Mouse (Mus musculus): ENCODE results near the gene Tiam1. TPM values are rescaled to one million over a fixed set of nuclear protein-coding genes. Genes with fewer than 3 reads are reported as not detected.
A peak's percentile ranks its signal among the peaks of the same experiment; 100 is the strongest.

Gene Tiam1
- polyA plus RNA-seq, 1 experiment from 2014 or later: 23.6 TPM

DNA sequence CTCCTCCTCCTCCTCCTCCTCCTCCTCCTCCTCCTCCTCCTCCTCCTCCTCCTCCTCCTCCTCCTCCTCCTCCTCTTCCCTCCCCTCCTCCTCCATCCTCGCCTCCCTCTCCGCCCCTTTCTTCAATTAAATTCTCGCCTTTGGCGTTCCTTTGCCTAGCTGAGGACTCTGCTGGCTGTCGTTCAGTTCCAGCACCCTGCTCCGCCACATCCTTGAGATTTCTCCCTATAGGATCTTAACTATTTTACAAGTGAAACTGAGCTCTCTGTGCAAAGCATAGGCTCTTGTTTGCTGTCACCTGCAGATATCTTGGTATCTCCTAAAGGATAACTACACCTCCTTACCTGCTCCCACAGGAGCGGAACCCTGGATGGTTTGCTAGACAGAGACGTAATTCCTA is 182.7 kb downstream of the Tiam1 start:
- no peak for ATAC-seq (ENCODE audit: low FRiP score)
- 27% methylated on average over 6 of the region's 8 CpGs for WGBS
- peak overlapping the region; percentile 79 for H3K4me2 ChIP-seq
- no peaks in the 10 kb centered on the region for H3K9me3 ChIP-seq (replicated peaks)
- H3K4me1 ChIP-seq: peaks cover 30% of the 10 kb centered on the region
- no peak overlapping the region for H3K9ac ChIP-seq (replicated peaks)
- H3K27ac ChIP-seq (replicated peaks): no peak overlapping the region
- no peaks in the 10 kb centered on the region for H3K36me3 ChIP-seq
- peak overlapping the region; percentile 40 for H3K4me3 ChIP-seq (replicated peaks)
- peaks cover 3% of the 10 kb centered on the region; the same call in 1 of the 2 replicates for H3K27me3 ChIP-seq (replicated peaks)

DNA sequence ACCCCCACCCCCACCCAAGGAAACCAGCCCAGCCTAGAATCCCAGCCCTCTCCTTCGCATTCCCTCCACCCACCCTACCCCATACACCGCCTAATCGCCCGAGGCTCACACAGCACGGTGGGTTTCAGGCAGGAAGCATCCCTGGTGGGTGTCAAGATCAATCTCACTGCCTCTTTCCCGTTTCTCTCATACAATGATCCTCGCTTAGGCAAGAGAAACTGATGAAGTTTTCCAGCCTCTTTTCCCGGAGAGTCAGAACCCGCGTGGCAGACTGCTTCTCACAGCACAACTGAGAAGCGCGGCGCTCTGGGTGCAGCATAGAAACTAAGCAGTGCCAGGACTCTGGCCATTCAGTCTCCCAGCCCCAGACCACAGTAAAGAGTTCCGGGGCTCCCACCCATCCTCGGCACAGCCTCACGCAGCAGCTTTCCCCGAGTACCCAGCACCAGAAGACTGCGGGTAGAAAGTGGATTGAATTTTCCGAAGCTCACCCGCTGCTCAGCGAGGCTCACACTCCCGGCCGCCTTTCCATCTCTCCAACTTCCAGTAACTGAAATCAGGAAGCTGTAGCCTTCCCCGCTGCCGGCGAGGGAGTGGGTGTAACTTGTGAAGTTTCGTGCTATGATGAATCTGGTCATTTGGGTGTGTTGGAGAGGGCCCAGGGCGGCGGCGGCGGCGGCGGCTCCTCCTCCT is 183.2 kb downstream of the Tiam1 start:
- Histone ChIP-seq H3K27me3 (replicated peaks) (peaks cover 3% of the 10 kb centered on the region; the same call in 1 of the 2 replicates), H3K4me2 (peak overlapping the region; percentile 79), H3K36me3 (no peaks in the 10 kb centered on the region), H3K4me1 (peaks cover 30% of the 10 kb centered on the region), H3K4me3 (replicated peaks) (peak overlapping the region; percentile 40), H3K9me3 (replicated peaks) (no peaks in the 10 kb centered on the region), H3K9ac (replicated peaks) (peak overlapping the region; percentile 33), H3K27ac (replicated peaks) (0 out of 2 replicates have a peak overlapping the region, but pooled peaks have one; percentile 33)
- under 1% methylated on average over 33 of the region's 33 CpGs for WGBS
- peak; percentile 67 for ATAC-seq (ENCODE audit: low FRiP score)

DNA sequence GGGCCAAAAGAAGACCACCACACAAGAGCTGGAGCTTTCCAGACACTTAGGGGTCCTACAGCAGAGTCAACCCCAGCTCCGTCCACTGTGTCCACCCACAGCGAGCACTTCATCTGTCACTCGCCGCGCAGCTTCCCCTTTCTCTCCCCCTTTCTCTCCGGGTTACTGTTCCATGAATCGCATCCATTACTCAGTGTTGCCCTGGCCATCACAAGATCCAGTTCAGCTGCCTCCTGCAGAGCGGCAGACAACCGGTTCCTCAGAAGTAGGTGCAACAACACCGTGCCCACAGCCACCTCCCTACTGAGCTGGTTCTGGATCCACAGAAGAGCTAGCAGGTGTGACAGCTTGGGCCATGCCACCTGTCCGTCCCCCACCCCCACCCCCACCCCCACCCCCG is 184.6 kb downstream of the Tiam1 start:
- ATAC-seq (ENCODE audit: low FRiP score): no peak
- Histone ChIP-seq H3K27ac (replicated peaks) (no peak overlapping the region), H3K4me2 (0 out of 2 replicates have a peak overlapping the region, but pooled peaks have one; percentile 6), H3K27me3 (replicated peaks) (peaks cover 3% of the 10 kb centered on the region; the same call in 1 of the 2 replicates), H3K9me3 (replicated peaks) (no peaks in the 10 kb centered on the region), H3K36me3 (no peaks in the 10 kb centered on the region), H3K9ac (replicated peaks) (no peak overlapping the region), H3K4me1 (peaks cover 30% of the 10 kb centered on the region), H3K4me3 (replicated peaks) (no peak overlapping the region)
- 36% methylated on average over 12 of the region's 12 CpGs for WGBS

DNA sequence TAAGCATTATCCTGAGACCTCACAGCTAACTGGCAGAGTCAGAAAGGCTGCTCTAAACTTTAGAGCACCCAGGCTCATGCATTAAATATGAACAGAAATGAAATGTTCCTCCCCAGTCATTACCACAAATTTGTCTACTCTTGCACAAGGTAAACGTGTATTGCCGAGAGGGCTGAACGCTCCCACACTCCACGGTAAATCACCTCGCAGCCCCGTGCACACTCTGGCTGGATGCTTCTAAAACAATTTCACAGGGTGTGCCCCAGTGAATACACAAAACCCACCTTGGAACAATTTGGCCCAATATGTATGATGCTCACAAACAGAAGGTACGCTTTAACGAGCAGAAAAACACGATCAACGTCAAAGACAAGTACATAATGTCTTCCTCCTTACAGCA is 185.5 kb downstream of the Tiam1 start:
- Histone ChIP-seq H3K4me3 (replicated peaks) (no peak overlapping the region), H3K9ac (replicated peaks) (no peak overlapping the region), H3K36me3 (no peaks in the 10 kb centered on the region), H3K4me1 (peaks cover 30% of the 10 kb centered on the region), H3K4me2 (no peak overlapping the region), H3K27me3 (replicated peaks) (peaks cover 3% of the 10 kb centered on the region; the same call in 1 of the 2 replicates), H3K27ac (replicated peaks) (no peak overlapping the region), H3K9me3 (replicated peaks) (no peaks in the 10 kb centered on the region)
- ATAC-seq (ENCODE audit: low FRiP score): no peak
- 50% methylated on average over 10 of the region's 10 CpGs for WGBS

DNA sequence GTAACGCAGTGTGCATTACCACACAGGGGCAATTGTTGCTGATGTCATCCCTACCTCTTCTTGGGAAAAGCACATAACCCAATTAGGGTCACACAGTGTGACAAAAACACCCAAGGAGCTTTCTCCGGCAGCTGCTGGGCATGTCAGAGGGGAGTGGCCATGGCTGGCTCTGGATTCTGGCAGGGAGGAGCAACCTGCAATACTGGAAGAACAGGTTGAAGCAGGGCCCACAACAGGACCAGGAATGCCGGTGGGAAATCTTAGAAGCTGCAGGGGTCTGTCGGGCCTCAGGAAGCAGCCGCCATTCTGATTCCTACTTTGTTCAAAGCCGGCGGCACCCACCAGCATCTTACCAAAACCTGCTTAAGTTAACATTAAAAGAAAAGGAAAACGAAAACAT is 189.0 kb downstream of the Tiam1 start:
- Histone ChIP-seq H3K36me3 (no peaks in the 10 kb centered on the region), H3K4me3 (replicated peaks) (no peak overlapping the region), H3K9ac (replicated peaks) (no peak overlapping the region), H3K4me2 (no peak overlapping the region), H3K4me1 (peaks cover 14% of the 10 kb centered on the region), H3K9me3 (replicated peaks) (no peaks in the 10 kb centered on the region), H3K27ac (replicated peaks) (no peak overlapping the region), H3K27me3 (replicated peaks) (no peaks in the 10 kb centered on the region)
- 73% methylated on average over 8 of the region's 8 CpGs for WGBS
- ATAC-seq (ENCODE audit: low FRiP score): no peak

DNA sequence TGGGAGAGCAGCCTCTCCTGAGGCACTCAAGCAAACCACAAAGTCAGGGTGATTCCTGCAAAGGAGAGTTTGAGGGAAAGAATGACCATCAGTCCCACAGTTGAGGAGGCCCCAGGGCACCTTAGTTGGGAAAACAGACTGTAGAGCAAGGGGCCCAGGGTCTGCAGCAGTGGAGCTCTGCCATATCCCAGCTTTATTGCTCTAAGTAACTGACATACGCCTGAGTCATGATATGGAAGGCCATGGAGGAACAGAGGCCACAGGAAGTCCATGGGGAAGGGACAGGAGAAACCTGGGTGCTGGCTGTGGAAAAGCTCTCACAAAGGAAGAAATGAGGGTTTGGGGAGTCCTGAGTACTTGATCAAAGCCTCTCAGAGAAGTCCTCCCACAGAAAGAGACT is 189.5 kb downstream of the Tiam1 start:
- Histone ChIP-seq H3K4me1 (peaks cover 13% of the 10 kb centered on the region), H3K27me3 (replicated peaks) (no peaks in the 10 kb centered on the region), H3K36me3 (no peaks in the 10 kb centered on the region), H3K9ac (replicated peaks) (no peak overlapping the region), H3K27ac (replicated peaks) (no peak overlapping the region), H3K4me2 (no peak overlapping the region), H3K4me3 (replicated peaks) (no peak overlapping the region), H3K9me3 (replicated peaks) (no peaks in the 10 kb centered on the region)
- ATAC-seq (ENCODE audit: low FRiP score): no peak
- 84% methylated on average over 1 of the region's 1 CpGs for WGBS

DNA sequence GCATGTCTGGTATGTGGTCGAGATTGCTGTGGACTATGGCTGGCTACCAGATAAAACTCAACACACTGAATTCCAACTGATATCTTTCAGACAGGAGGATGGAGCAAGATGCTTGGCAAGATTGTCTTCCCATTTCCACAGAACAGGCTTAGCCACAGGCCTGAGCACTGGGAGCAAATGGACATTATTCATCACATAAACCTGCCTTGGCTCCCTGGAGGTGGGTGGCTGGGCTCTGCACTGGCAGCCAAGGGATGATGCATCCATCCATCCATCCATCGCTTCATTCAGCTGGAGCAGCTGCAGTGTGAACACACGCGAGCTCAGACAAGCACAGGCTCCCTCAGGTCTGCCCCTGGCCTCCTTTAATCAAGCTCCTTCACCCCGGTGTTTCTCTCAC is 190.7 kb downstream of the Tiam1 start:
- no peaks in the 10 kb centered on the region for H3K9me3 ChIP-seq (replicated peaks)
- H3K9ac ChIP-seq (replicated peaks): no peak overlapping the region
- WGBS: 87% methylated on average over 5 of the region's 5 CpGs
- H3K4me2 ChIP-seq: no peak overlapping the region
- H3K36me3 ChIP-seq: no peaks in the 10 kb centered on the region
- H3K27ac ChIP-seq (replicated peaks): no peak overlapping the region
- peaks cover 4% of the 10 kb centered on the region for H3K4me1 ChIP-seq
- ATAC-seq (ENCODE audit: low FRiP score): no peak
- no peak overlapping the region for H3K4me3 ChIP-seq (replicated peaks)
- no peaks in the 10 kb centered on the region for H3K27me3 ChIP-seq (replicated peaks)

DNA sequence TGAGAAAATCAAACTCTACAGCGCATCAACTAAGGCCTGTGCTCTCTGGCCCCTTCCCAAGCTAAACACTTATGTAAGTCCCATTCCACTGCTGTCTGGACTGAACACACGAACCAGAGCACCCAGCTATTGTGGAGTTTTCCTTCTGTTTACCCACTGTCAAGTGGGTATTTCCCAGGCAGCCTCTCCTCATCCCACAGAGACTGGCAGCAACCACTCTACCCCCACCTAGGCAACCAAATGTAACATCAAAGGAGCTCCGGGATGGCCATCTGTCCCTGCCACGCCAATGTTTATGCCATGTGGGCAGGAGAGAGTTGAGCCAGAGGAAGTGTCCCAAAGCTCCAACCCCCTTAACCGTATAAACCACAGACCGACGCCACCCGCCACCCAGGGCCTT is 192.8 kb downstream of the Tiam1 start:
- Histone ChIP-seq H3K4me3 (replicated peaks) (no peak overlapping the region), H3K9me3 (replicated peaks) (no peaks in the 10 kb centered on the region), H3K27me3 (replicated peaks) (no peaks in the 10 kb centered on the region), H3K27ac (replicated peaks) (no peak overlapping the region), H3K4me1 (no peaks in the 10 kb centered on the region), H3K4me2 (no peak overlapping the region), H3K9ac (replicated peaks) (no peak overlapping the region), H3K36me3 (no peaks in the 10 kb centered on the region)
- 84% methylated on average over 8 of the region's 8 CpGs for WGBS
- ATAC-seq (ENCODE audit: low FRiP score): no peak

DNA sequence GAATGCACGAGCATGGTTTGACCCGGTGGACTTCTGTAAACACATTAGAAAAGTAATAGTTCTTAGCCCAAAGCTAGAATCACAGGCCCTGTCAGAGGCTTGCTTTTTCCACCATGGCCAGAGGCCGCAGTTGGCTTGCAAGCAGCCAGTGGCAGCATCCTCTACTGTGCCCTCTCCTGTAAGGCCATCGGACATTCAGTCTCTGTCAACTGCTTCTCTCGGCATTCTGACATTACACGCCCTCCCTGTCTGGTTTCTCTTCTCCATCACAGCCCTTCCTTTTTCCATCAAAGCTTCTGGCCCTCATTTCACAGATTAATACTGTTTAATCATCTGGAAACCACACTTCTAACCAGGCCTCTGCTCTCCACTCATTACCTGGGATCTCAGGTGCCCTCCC is 193.3 kb downstream of the Tiam1 start:
- H3K36me3 ChIP-seq: no peaks in the 10 kb centered on the region
- H3K4me3 ChIP-seq (replicated peaks): no peak overlapping the region
- no peak overlapping the region for H3K9ac ChIP-seq (replicated peaks)
- WGBS: 87% methylated on average over 6 of the region's 6 CpGs
- H3K9me3 ChIP-seq (replicated peaks): no peaks in the 10 kb centered on the region
- no peak overlapping the region for H3K4me2 ChIP-seq
- peaks cover 3% of the 10 kb centered on the region for H3K4me1 ChIP-seq
- H3K27ac ChIP-seq (replicated peaks): no peak overlapping the region
- H3K27me3 ChIP-seq (replicated peaks): no peaks in the 10 kb centered on the region
- no peak for ATAC-seq (ENCODE audit: low FRiP score)

DNA sequence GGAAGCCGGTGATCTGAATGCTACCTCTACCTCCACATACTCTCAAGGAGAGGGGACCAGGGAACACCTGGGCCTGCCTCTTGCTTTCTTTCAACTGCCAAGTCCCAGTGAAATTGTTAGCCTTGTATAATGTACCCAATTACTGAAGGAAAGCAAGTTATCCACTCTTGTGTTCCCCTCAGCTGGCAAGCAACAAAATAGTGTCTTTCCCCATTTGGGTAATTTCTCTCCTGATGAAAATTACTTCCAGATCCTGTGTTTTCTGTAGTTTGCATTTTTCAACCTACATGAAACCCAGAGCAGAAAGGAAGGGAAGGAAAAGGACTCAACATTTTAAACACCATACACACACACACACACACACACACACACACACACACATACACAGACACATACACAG is 195.5 kb downstream of the Tiam1 start:
- Histone ChIP-seq H3K9me3 (replicated peaks) (no peaks in the 10 kb centered on the region), H3K4me3 (replicated peaks) (no peak overlapping the region), H3K9ac (replicated peaks) (no peak overlapping the region), H3K4me2 (no peak overlapping the region), H3K4me1 (peaks cover 25% of the 10 kb centered on the region), H3K27me3 (replicated peaks) (no peaks in the 10 kb centered on the region), H3K27ac (replicated peaks) (no peak overlapping the region), H3K36me3 (no peaks in the 10 kb centered on the region)
- no peak for ATAC-seq (ENCODE audit: low FRiP score)
- WGBS: 83% methylated on average over 1 of the region's 1 CpGs

DNA sequence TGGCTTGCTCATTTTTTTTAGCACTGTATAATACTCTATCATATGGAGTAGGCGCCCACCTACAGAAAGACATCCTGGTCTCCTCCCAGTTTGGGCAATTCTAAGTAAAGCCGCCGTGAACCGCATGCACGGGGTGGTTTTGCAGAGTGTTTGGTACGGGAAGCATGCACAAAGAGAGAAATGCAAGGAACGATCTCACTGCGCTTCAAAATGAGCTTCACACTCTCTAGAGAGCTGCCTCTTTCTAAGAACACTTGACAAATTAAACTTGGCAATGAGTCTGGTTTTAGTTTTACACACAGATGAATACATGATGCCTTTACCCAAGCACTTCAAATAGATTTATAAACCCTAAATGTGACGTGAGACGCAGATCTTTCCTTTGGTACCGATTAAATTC is 196.8 kb downstream of the Tiam1 start:
- Histone ChIP-seq H3K9ac (replicated peaks) (no peak overlapping the region), H3K27ac (replicated peaks) (no peak overlapping the region), H3K27me3 (replicated peaks) (no peaks in the 10 kb centered on the region), H3K9me3 (replicated peaks) (no peaks in the 10 kb centered on the region), H3K4me1 (peaks cover 26% of the 10 kb centered on the region), H3K4me3 (replicated peaks) (no peak overlapping the region), H3K36me3 (no peaks in the 10 kb centered on the region), H3K4me2 (no peak overlapping the region)
- no peak for ATAC-seq (ENCODE audit: low FRiP score)
- 85% methylated on average over 11 of the region's 11 CpGs for WGBS

DNA sequence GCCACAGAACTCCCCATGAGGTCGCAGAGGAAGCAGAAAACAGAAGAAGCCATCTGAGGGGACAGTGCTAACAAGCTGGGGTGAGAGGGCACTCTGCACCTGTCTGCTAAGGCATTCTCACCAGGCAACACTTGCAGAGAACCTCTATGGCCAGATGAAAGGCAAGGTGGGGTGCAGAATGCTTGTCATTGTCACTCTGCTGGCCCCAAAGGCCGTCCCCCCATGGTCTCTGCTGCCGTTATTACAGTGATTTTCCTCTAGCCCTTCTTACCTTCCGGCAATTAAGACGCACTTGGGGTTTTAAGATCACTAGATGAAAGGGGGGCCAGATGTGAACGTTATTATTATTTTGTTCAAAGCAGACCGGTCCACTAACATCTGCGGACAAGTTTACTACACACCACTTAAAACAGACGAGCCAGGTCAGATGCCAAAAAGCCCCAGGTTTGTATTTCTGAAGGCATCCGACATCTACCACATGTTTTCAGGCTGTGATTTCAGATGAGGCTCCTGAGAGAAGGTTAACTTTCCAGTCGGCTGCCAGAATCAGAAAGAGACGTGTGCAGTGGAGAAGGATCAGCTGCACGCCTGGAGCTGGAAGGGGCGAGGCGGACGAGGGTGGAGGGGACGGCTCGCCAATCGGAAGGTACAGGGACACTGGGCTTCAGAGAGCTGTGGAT is 198.8 kb downstream of the Tiam1 start:
- Histone ChIP-seq H3K9ac (replicated peaks) (no peak overlapping the region), H3K4me2 (peak overlapping the region; percentile 22), H3K4me3 (replicated peaks) (no peak overlapping the region), H3K27ac (replicated peaks) (no peak overlapping the region), H3K9me3 (replicated peaks) (no peaks in the 10 kb centered on the region), H3K4me1 (peaks cover 26% of the 10 kb centered on the region), H3K36me3 (no peaks in the 10 kb centered on the region), H3K27me3 (replicated peaks) (no peaks in the 10 kb centered on the region)
- no peak for ATAC-seq (ENCODE audit: low FRiP score)
- 30% methylated on average over 19 of the region's 19 CpGs for WGBS
